Mouse (Mus musculus) gastrocnemius, postnatal 4 days (tissue): ENCODE results near the gene Mettl1. TPM values are rescaled to one million over a fixed set of nuclear protein-coding genes. Genes with fewer than 3 reads are reported as not detected.
"Not testable (repeated sequence)": the region's sequence is repeated elsewhere in the genome, so short reads cannot be mapped to it uniquely, and the experiment has no call there.

ENCODE experiments used
- DNase-seq, 2 experiments: peaks; one replicate each; pipeline ENCODE4 v3.0.0; 2021 to 2022; ENCODE audit warnings: low spot score in 2 of 2, mixed read lengths in 2 of 2
- total RNA-seq, 2 experiments: library from RNA; stranded (reverse); gene quantifications; 2 replicates each; pipeline ENCODE4 v1.2.3; 2021

The Mettl1 gene
- total RNA-seq, 2 experiments from 2014 or later: 18.3 to 18.8 TPM

DNA sequence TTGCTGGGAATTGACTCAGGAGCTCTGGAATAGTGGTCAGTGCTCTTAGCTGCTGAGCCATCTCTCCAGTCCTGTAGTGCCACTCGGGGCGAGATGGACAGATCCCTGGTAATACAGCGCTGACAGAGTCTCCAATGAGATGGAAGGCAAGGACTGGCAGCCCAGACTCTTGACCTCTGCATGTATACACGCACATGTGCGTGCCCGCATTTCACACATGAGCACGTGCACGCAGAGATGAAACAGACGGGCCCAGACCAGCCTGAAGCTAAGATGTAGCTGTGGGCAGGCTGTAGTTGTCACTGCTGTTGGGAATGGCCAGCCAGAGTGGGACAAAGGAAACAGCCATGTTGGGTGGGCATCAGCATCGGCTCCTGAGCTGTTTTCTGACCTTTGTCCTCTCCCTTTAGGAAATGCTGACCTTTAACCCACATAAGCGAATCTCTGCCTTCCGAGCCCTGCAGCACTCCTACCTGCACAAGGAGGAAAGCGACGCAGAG lies 25.4 kb downstream of the Mettl1 start:
- DNase-seq: no peak

DNA sequence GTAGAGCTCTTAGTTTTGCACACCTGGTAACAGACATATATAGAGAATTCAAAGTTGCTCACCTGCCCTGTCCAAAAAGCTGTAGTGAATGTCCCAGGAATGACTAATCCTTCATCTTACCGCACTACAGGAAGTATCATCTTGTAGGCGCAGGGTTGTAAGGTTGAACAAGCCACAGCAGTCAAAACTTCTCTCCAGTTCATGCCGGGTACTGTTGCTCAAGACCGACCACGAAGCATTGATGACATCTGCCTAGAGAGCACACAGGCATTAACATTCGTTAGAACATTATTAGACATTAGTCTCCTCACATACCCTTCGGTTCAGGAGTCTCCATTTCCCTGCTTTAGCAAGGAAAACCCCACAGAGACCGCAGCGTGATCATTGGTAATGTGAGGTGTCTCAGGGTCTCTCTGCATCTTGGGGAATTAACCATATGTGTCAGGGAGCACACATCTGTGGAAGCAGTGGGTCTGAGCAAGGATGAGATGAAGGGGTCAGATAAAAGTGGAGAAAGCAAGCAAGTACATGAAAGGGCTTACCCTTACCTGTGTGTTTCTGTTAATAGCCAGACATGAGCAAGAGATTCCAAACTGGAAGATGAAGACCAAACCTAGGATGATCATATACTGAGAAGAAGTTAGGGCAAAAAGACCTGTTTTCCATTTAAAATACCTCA lies 27.3 kb downstream of the Mettl1 start:
- DNase-seq: no peak

GRCm38 (mm10) chr10:127069281-127070189 lies 28.3 kb downstream of the Mettl1 start:
- no peak for DNase-seq

GRCm38 (mm10) chr10:127070190-127071121 lies 29.2 kb downstream of the Mettl1 start, which contains the start of gene Tspan31:
TSS of gene Tspan31 (minus strand) at chr10:127070264.
- peak; percentile 58 to 84 for DNase-seq

DNA sequence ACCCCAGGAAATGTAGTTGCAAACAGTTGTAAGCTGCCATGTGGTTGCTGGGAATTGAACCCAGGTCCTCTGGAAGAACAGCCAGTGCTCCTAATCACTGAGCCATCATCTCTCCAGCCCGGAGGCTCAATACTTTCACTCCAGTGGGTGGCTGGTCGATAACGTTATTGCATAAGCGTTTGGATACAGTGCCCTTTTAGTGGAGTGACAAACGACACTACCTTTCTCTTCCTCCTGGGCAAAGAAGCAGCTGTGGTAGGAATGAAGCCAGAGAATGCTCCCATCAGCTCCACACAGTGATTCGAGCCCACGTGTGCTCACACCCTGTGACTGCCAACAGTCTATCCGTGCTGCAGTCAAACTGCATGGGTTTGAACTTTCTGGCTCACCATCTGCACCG lies 30.0 kb downstream of the Mettl1 start:
- DNase-seq: no peak

GRCm38 (mm10) chr10:127072270-127072669 lies 31.1 kb downstream of the Mettl1 start:
- not testable (repeated sequence) for DNase-seq

DNA sequence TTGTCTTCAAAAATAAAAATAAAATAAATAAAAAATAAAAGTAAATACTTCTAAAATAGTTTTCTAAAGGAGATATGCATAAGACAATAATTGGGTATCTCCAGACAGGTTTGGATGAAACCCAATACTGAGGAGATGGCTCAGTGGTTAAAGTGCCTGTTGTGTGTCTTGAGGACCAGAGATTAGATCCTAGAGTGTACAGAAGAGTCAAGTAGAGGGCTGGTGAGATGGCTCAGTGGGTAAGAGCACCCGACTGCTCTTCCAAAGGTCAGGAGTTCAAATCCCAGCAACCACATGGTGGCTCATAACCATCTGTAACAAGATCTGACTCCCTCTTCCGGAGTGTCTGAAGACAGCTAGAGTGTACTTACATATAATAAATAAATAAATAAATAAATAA lies 31.8 kb downstream of the Mettl1 start:
- DNase-seq: not testable (repeated sequence)

- no peak for DNase-seq
These were observed 32.8 kb downstream of the Mettl1 start for GRCm38 (mm10) chr10:127073981-127074380.

GRCm38 (mm10) chr10:127075080-127075479 lies 33.9 kb downstream of the Mettl1 start, which contains the start of gene Agap2:
TSS of gene Agap2 (plus strand) at chr10:127075284.
- DNase-seq: no peak

DNA sequence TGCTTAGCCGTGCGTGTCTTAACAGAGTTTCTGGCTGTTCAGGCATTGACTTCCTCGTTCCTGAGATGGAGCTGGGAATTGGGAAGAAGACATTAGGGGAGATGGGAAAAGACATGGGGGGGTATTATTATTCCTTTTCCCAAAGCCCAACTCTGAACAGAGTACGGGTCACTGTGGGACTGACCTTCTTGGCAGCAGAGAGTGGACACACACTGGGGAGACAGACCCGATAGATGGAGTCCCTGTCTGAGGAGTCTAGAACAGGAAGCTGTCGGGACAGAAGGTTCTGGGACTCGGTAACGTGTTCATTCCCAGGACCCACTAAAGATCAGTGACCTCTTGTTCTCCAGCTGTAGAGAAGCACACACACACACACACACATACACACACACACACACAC lies 34.4 kb downstream of the Mettl1 start:
- DNase-seq: no peak

- DNase-seq: no peak
These were observed 34.9 kb downstream of the Mettl1 start for GRCm38 (mm10) chr10:127076082-127076481.

DNA sequence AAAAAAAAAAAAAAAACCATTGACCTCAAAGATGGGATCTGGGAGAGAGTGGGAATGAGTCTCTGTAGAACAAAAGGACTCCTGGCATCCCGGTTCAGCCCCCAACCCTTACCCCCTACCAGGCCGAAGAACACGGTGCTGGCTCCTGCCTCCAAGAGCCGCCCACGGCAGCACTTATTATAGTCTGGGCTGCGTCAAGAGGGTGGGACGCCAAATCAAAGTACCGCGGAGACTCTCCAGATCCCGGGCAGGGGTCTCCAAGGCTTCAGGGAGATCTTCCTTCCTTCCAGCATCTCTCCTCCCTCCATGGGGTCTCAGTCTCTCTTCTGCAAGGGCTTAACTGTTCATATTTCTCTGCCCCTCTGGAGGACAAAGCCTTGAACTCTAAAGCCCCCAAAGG lies 36.3 kb downstream of the Mettl1 start:
- no peak for DNase-seq

DNA sequence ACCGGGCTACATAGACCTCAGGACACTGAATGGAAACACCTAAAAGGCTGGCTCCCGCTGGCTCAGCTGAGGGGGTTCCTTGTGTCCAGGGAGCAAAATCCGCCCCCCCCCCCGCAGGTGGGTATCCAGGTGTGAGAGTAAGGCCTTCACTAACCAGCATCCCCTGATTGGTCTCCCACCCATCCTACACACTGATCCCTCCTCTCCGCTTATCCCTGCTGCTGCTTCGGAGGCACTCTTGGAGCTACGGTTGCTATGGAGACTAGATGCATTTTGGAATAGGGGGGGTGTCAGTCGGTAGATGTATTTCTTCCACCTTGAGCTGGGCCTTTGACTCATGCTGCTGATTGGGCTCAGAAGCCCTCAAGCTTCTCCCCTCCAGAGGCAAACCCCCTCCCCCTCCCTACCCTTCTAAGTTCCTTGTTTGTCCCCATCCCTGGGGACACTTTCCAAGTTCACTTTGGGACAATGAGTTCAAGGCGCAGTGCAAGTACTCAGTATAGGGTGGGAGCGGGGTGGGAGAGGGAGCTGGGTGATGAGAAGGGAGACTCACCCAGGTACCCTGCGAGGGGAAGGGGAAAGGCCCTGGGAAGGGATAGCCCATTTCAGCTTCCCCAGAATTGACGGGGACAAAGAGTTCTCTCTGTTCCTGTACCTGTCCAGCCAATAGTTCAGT lies 36.9 kb downstream of the Mettl1 start:
- DNase-seq: no peak

- DNase-seq: no peak
These were observed 37.7 kb downstream of the Mettl1 start for GRCm38 (mm10) chr10:127078677-127079575.

DNA sequence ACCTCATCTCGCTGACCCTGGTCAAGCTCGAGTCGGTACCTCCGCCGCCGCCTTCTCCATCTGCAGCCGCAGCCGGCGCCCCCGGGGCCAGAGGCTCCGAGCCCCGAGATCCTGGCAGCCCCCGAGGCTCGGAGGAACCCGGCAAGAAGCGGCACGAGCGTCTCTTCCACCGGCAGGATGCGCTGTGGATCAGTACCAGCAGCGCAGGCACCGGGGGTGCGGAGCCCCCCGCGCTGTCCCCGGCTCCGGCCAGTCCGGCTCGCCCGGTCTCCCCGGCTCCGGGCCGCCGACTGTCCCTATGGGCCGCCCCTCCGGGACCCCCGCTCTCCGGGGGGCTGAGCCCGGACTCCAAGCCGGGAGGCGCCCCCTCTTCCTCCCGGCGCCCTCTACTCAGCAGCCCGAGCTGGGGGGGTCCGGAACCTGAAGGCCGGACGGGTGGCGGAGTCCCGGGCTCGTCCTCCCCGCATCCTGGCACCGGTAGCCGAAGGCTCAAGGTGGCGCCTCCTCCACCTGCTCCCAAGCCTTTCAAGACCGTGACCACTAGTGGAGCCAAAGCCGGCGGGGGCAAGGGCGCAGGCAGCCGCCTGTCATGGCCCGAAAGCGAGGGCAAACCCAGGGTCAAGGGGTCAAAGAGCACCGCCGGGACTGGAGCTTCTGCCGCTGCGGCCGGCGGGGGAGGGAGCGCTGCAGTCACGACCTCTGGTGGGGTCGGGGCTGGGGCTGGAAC lies 38.6 kb downstream of the Mettl1 start:
- DNase-seq: no peak

GRCm38 (mm10) chr10:127080901-127081780 lies 39.9 kb downstream of the Mettl1 start:
- no peak for DNase-seq

- no peak for DNase-seq
These were observed 40.9 kb downstream of the Mettl1 start for GRCm38 (mm10) chr10:127081996-127082620.
